Mouse (Mus musculus) olfactory bulb, adult 2 months (tissue): ENCODE measurements around the gene Mink1. TPM values are rescaled to one million over a fixed set of nuclear protein-coding genes. Genes with fewer than 3 reads are reported as not detected.
"Not testable (repeated sequence)": the region's sequence is repeated elsewhere in the genome, so short reads cannot be mapped to it uniquely, and the experiment has no call there.

ENCODE experiments used
- H3K27ac ChIP-seq: fragments of 200-500 bp; 2 replicates; pipeline ENCODE4 v1.5.1; 2012; ENCODE audit warnings: low read depth, low read length; ENCODE audit not compliant: insufficient read depth
- H3K4me1 ChIP-seq: fragments of 200-500 bp; 2 replicates; pipeline ENCODE4 v1.6.1; 2012; ENCODE audit warnings: low read length; ENCODE audit not compliant: control insufficient read depth, insufficient read depth
- H3K4me3 ChIP-seq: fragments of 200-500 bp; 2 replicates; pipeline ENCODE4 v1.5.1; 2012; ENCODE audit warnings: mild to moderate bottlenecking, low read depth, low read length, moderate library complexity; ENCODE audit not compliant: insufficient read depth
- CTCF ChIP-seq: fragments of 200-500 bp; IDR thresholded peaks from 2 replicates; pipeline ENCODE4 v1.5.1; 2012; ENCODE audit warnings: low read depth, mild to moderate bottlenecking, low read length, moderate library complexity; ENCODE audit not compliant: insufficient read depth
- POLR2A ChIP-seq: fragments of 200-500 bp; IDR thresholded peaks from 2 replicates; pipeline ENCODE4 v1.6.1; 2012; ENCODE audit warnings: mild to moderate bottlenecking, low read depth, low read length, moderate library complexity; ENCODE audit not compliant: insufficient read depth
- WGBS: fragments of 180-500 bp; shearing (Covaris S2); methylation state at CpG from one replicate; pipeline ENCODE4 v1.1.7; 2018; 5-methylcytosine and 5-hydroxymethylcytosine counted together
- polyA plus RNA-seq: library from polyadenylated mRNA; stranded (reverse); fragments of >200 nt; gene quantifications from 2 replicates; pipeline ENCODE4 v1.2.4, GENCODE M21; 2012; ENCODE audit warnings: low replicate concordance; ENCODE audit not compliant: missing spikeins, insufficient read depth, insufficient read length

Gene Mink1
- polyA plus RNA-seq: 190 TPM in 1 of 2 replicates, not detected in the other

GRCm38 (mm10) chr11:70562287-70562994, at the start of gene Mink1:
TSS of gene Mink1 (plus strand) at chr11:70562881.
- TF ChIP-seq POLR2A: peak; percentile 94
- TF ChIP-seq CTCF: no peak
- under 1% methylated on average over 56 of the region's 57 CpGs for WGBS
- peak within 1 kb of the TSS; percentile 90 for H3K27ac ChIP-seq
- H3K4me1 ChIP-seq: peaks cover 9% of the 10 kb centered on the region
- H3K4me3 ChIP-seq: peak within 1 kb of the TSS; percentile 78

GRCm38 (mm10) chr11:70513520-70513919, 49.2 kb upstream of the Mink1 start:
- Histone ChIP-seq H3K4me1 (peaks cover 8% of the 10 kb centered on the region), H3K27ac (no peak overlapping the region), H3K4me3 (no peak overlapping the region)
- 54% methylated on average over 11 of the region's 11 CpGs for WGBS
- no peak for TF ChIP-seq CTCF
- no peak for TF ChIP-seq POLR2A

GRCm38 (mm10) chr11:70514288-70514687, 48.4 kb upstream of the Mink1 start, which contains the start of gene Vmo1:
TSS of gene Vmo1 (minus strand) at chr11:70514616.
- H3K4me3 ChIP-seq: no peak within 1 kb of the TSS
- WGBS: 89% methylated on average over 7 of the region's 7 CpGs
- no peak within 1 kb of the TSS for H3K27ac ChIP-seq
- peaks cover 8% of the 10 kb centered on the region for H3K4me1 ChIP-seq
- TF ChIP-seq CTCF (no peak), POLR2A (no peak)

DNA sequence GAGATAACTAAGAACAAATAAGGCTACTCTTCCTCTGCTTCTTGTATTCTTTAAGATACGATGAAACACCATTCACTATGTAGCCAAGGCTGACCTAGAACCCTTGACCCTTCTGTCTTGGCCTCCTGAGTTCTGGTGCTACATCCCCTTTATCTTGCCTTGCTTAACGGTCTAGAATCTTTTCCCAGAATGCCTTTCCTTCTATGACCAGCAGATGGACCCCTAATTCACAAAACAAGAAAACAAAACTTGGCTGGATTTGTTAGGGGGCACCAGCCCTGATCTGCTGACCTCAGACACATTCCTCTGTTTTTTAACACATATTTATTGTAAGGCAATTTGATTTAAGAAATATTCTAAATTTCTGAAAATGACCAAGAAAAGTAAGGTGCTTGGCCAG, 46.3 kb upstream of the Mink1 start:
- TF ChIP-seq CTCF (no peak), POLR2A (no peak)
- WGBS: 28% methylated on average over 2 of the region's 2 CpGs
- Histone ChIP-seq H3K4me3 (no peak overlapping the region), H3K4me1 (peaks cover 8% of the 10 kb centered on the region), H3K27ac (no peak overlapping the region)

DNA sequence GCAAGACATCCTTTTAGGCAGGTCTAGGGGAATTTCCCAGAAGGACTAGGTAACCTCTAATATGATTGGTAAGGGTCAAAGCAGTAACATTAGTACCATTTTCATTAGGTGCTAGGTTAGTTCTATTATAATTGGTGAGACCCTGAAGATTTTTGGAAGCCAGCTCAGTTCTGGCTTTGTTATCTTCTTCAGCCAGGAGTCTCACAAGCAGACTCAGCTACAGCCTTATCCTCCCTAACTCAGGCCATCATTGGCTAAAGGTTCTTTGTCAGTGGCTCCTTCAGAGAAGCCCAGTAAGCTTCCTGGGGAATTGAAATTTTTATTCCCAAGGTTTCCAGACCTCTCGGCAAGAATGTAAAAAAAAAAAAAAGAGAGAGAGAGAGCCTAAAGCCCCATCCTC, 44.2 kb upstream of the Mink1 start:
- WGBS: 68% methylated on average over 1 of the region's 1 CpGs
- peaks cover 7% of the 10 kb centered on the region for H3K4me1 ChIP-seq
- H3K4me3 ChIP-seq: no peak overlapping the region
- TF ChIP-seq CTCF (no peak), POLR2A (no peak)
- no peak overlapping the region for H3K27ac ChIP-seq

DNA sequence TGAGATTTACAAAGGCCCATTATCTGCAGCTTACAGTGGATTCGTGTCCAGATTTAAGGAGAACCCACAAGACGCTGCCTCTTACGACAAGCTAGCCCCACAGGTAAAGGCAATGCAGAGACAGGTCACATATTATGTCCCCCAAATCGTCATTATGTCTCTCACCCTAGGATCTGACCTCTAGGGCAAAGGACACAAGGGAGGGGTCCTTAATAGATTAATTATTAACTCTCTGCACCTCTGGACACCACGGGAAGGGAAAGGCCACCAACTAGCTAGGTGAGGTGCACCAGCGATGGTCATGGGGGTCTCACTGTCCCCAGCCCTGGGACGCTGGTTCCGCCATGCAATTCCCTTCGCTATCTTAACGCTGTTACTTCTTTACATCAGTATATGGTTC, 43.8 kb upstream of the Mink1 start, which contains the start of gene Gltpd2:
Gene Gltpd2, plus strand, starts transcription at position 274 of the 400 bp plus-strand sequence.
- peak within 1 kb of the TSS; percentile 25 for H3K4me3 ChIP-seq
- H3K27ac ChIP-seq: no peak within 1 kb of the TSS
- 86% methylated on average over 10 of the region's 10 CpGs for WGBS
- H3K4me1 ChIP-seq: peaks cover 6% of the 10 kb centered on the region
- TF ChIP-seq CTCF (no peak), POLR2A (no peak)

DNA sequence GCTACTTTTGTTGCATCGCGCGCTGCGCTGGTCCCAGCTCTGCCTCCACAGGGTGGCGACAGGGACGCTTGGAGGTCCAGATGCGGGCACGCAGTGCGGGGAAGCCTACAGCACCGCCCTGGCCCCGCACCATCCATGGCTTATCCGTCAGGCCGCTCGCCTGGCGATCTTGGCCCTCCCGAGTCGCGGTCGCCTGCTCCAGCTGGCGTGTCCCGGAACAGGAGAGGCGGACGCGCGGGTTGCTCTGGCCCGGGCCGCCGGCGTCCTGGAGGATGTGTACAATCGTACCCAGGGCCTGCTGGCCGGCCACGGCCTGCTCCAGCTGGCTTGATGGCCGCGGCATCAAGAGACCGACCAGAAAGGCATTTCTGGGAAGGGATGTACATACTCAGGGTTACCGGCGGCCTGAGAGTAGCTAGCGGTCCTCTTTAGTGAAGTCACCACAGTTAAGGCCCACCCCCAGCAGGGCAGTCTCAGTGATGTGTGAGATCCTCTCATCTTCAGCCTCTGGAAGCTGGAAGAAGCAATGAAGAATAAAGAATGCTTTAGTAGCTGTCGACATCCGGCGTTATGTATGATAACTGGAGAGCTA, 42.4 kb upstream of the Mink1 start:
- 31% methylated on average over 41 of the region's 41 CpGs for WGBS
- H3K4me1 ChIP-seq: peaks cover 6% of the 10 kb centered on the region
- H3K4me3 ChIP-seq: peak overlapping the region; percentile 25
- no peak for TF ChIP-seq POLR2A
- no peak for TF ChIP-seq CTCF
- H3K27ac ChIP-seq: no peak overlapping the region

- peaks cover 13% of the 10 kb centered on the region for H3K4me1 ChIP-seq
- not testable (repeated sequence) for H3K4me3 ChIP-seq, H3K27ac ChIP-seq
- 89% methylated on average over 8 of the region's 8 CpGs for WGBS
Observed at GRCm38 (mm10) chr11:70523306-70523989, 39.2 kb upstream of the Mink1 start.

- WGBS: 8% methylated on average over 8 of the region's 8 CpGs
- no peak overlapping the region for H3K27ac ChIP-seq
Observed at GRCm38 (mm10) chr11:70524782-70525181, 37.9 kb upstream of the Mink1 start.

More at GRCm38 (mm10) chr11:70524782-70525181, 37.9 kb upstream of the Mink1 start:
- Histone ChIP-seq H3K4me1 (peaks cover 13% of the 10 kb centered on the region), H3K4me3 (no peak overlapping the region)
- TF ChIP-seq POLR2A: no peak
- no peak for TF ChIP-seq CTCF
